Mouse (Mus musculus) neural tube, embryonic 14.5 days (tissue): ENCODE data around the gene Slc4a4. TPM values are rescaled to one million over a fixed set of nuclear protein-coding genes. Genes with fewer than 3 reads are reported as not detected.

Source experiments
- ATAC-seq: fragments of 200-750 bp; cut with Nextera tagmentation; 2 replicates; pipeline ENCODE4 v1.8.0; 2017; ENCODE audit warnings: low read depth, mild to moderate bottlenecking, moderate TSS enrichment, moderate library complexity
- H3K27ac ChIP-seq: fragments of 300-500 bp; sonication (generic); 2 replicates; pipeline ENCODE4 v1.5.1; 2014; ENCODE audit warnings: low read depth, mild to moderate bottlenecking, control low read depth, low read length, moderate library complexity, mixed read lengths
- H3K27me3 ChIP-seq: fragments of 300-500 bp; sonication (generic); 2 replicates; pipeline ENCODE4 v1.6.1; 2014; ENCODE audit warnings: low read length; ENCODE audit not compliant: control insufficient read depth, insufficient read depth
- H3K36me3 ChIP-seq: fragments of 300-500 bp; sonication (generic); 2 replicates; pipeline ENCODE4 v1.6.1; 2014; ENCODE audit warnings: low read length, mixed read lengths; ENCODE audit not compliant: control insufficient read depth, insufficient read depth
- H3K4me1 ChIP-seq: fragments of 300-500 bp; sonication (generic); 2 replicates; pipeline ENCODE4 v1.6.1; 2014; ENCODE audit warnings: low read length; ENCODE audit not compliant: control insufficient read depth, insufficient read depth
- H3K4me2 ChIP-seq: fragments of 300-500 bp; sonication (generic); 2 replicates; pipeline ENCODE4 v1.6.1; 2014; ENCODE audit warnings: mild to moderate bottlenecking, low read depth, low read length, control low read depth
- H3K4me3 ChIP-seq: fragments of 300-500 bp; sonication (generic); 2 replicates; pipeline ENCODE4 v1.5.1; 2014; ENCODE audit warnings: low read depth, low read length, control low read depth, mixed read lengths
- H3K9ac ChIP-seq: fragments of 300-500 bp; sonication (generic); replicated peaks from 2 replicates; pipeline ENCODE4 v1.6.1; 2014; ENCODE audit warnings: low read depth, mild to moderate bottlenecking, control low read depth, low read length, mixed read lengths
- H3K9me3 ChIP-seq: fragments of 300-500 bp; sonication (generic); 2 replicates; pipeline ENCODE4 v1.6.1; 2016; ENCODE audit warnings: low read length; ENCODE audit not compliant: control insufficient read depth
- WGBS: fragments of 180-500 bp; shearing (Covaris S2); extraction: QIAGEN DNeasy Blood & Tissue Kit; methylation state at CpG from one replicate; pipeline ENCODE4 v1.1.7; 2014; 5-methylcytosine and 5-hydroxymethylcytosine counted together
- polyA plus RNA-seq: library from polyadenylated mRNA; unstranded; fragments of >200 nt; fragmentation: Nextera tagmentation; extraction: Ambion mirVana; gene quantifications from 2 replicates; pipeline ENCODE4 v1.2.1, GENCODE M21; 2014

The Slc4a4 gene
- polyA plus RNA-seq, 1 experiment from 2014 or later, result 15.8 TPM

DNA sequence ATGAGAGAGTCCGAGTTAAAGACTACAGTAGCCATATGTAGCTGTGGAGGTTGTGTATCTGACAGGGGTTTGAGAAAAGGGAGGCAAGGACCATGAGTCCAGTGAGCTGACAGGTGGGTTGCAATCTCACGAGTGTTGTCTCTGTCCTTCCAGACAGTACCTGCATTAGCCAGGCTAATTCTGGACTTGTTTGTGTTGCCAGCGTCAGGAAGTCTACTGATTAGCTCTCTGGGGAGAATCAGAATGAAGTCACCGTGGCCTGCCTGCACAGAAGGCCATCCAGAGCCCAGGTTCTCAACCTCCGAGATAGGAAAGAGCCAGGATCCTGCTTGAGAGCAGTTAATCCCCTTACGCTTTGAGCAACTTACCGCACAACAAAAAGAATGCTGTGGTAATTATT is 18.2 kb downstream of the Slc4a4 start:
- Histone ChIP-seq H3K9ac (no peak overlapping the region), H3K27ac (no peak overlapping the region), H3K36me3 (no peaks in the 10 kb centered on the region), H3K4me3 (no peak overlapping the region), H3K9me3 (no peaks in the 10 kb centered on the region), H3K4me2 (no peak overlapping the region), H3K27me3 (no peaks in the 10 kb centered on the region), H3K4me1 (no peaks in the 10 kb centered on the region)
- WGBS, result 85% methylated on average over 7 of the region's 7 CpGs
- ATAC-seq, result no peak

DNA sequence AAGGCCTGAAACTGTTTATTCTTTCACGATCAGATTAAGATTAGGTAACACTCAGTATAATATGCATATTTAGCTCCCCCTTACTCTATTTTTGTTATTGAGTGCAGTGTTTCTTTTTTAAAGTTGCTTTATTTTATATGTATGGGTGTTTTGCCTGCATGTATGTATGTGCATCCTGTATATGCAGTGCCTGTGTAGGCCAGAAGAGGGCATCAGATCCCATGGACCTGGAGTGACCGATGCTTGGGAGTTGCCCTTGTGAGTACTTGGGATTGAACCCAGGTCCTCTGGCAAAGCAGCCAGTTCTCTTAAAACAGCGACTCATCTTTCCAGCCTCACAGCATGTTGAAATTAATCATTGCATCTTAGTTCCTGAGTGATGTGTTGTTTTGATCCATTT is 21.0 kb downstream of the Slc4a4 start:
- WGBS, result 97% methylated on average over 3 of the region's 3 CpGs
- Histone ChIP-seq H3K4me1 (no peaks in the 10 kb centered on the region), H3K36me3 (no peaks in the 10 kb centered on the region), H3K9me3 (no peaks in the 10 kb centered on the region), H3K4me3 (no peak overlapping the region), H3K27ac (no peak overlapping the region), H3K4me2 (no peak overlapping the region), H3K27me3 (no peaks in the 10 kb centered on the region), H3K9ac (no peak overlapping the region)
- no peak for ATAC-seq

DNA sequence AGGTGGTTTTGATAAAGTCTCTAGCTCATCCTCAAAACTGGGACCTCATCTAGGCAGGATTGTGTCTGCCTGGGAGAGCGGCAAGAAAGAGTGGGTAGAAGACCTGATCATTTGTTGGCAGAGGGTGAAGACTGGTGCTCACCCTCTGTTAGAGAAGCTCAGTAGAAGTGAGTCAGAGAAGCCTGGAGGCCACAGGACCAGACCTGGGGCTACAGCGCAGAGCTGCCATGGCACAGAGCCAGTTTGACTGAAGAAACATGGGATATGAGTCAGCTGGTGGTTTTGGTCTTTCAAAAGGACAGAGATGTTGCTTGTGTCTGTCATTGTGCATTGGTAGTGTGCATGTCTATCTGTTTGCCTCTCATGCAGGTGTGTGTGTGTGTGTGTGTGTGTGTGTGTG is 26.0 kb downstream of the Slc4a4 start:
- Histone ChIP-seq H3K9me3 (no peaks in the 10 kb centered on the region), H3K4me1 (no peaks in the 10 kb centered on the region), H3K9ac (no peak overlapping the region), H3K4me2 (no peak overlapping the region), H3K27me3 (no peaks in the 10 kb centered on the region), H3K4me3 (no peak overlapping the region), H3K36me3 (no peaks in the 10 kb centered on the region), H3K27ac (no peak overlapping the region)
- WGBS, result 97% methylated on average over 2 of the region's 2 CpGs
- no peak for ATAC-seq

DNA sequence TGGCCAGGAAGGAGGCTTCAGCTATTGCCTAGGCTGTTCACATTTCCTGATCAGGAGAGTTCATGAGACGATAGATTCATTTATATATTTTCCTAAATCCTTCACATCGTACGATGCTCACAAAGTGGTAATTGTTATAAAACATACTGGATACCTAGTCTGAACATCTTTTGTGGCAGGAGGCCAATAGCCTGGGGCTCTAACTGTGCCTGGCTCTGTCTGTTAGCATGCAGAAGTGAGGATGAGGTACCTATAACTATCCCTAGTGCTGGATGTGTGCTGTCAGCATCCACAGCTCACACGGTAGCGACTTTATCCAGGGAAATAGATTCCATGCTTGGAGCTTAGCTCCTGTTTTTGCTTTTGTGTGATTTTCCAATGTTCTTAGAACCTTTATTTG is 28.5 kb downstream of the Slc4a4 start:
- Histone ChIP-seq H3K27me3 (no peaks in the 10 kb centered on the region), H3K4me3 (no peak overlapping the region), H3K9ac (no peak overlapping the region), H3K36me3 (no peaks in the 10 kb centered on the region), H3K4me1 (no peaks in the 10 kb centered on the region), H3K27ac (no peak overlapping the region), H3K4me2 (no peak overlapping the region), H3K9me3 (no peaks in the 10 kb centered on the region)
- ATAC-seq, result no peak
- 85% methylated on average over 5 of the region's 5 CpGs for WGBS

DNA sequence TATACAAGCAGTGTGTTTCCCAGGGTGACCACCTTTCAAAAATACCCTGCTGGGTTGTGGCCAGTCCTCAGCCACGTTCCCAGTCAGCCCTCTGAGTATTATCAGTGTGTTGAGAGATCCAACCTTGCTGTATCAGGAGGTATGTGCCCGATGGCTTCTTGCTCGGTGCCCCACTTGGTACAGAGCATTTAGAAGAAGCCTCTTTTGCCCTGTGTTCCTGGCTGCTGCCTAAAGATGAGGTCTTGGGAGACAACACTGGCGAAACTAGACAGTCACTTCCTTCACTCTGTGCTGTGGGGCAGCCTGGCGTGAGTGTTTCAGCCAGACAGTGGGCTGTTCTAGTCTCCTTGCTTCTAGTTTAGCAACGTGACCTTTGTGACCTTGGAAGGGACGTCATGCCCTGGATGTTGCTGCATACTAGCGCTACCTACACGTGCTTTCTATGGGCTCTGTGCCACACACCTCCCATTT is 29.9 kb downstream of the Slc4a4 start:
- H3K4me1 ChIP-seq, result no peaks in the 10 kb centered on the region
- no peak overlapping the region for H3K4me2 ChIP-seq
- H3K27ac ChIP-seq, result no peak overlapping the region
- 78% methylated on average over 9 of the region's 9 CpGs for WGBS
- ATAC-seq, result no peak; the same call in 1 of the 2 replicates
- H3K27me3 ChIP-seq, result no peaks in the 10 kb centered on the region
- H3K36me3 ChIP-seq, result no peaks in the 10 kb centered on the region
- H3K4me3 ChIP-seq, result no peak overlapping the region
- no peak overlapping the region for H3K9ac ChIP-seq
- H3K9me3 ChIP-seq, result no peaks in the 10 kb centered on the region

DNA sequence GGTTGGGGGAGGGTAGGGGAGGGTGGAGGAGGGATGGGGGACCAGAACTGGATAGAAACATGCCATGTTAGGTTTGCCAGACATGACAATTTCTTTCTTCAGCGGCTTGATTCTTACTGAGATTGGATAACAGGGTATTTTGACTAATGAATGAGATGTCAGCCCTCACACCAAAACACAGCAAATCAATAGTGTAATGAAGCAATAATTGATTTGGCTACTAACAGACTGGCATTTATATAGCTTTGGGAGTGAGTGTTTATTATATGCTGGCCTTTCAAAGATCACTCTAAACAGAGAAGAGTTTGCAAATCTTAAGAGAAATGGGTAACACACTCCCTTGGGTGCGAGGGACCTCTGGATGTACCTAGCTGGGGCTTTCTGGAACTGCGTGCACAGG is 30.6 kb downstream of the Slc4a4 start:
- no peaks in the 10 kb centered on the region for H3K9me3 ChIP-seq
- no peak for ATAC-seq
- no peaks in the 10 kb centered on the region for H3K27me3 ChIP-seq
- H3K4me3 ChIP-seq, result no peak overlapping the region
- H3K9ac ChIP-seq, result no peak overlapping the region
- H3K36me3 ChIP-seq, result no peaks in the 10 kb centered on the region
- no peak overlapping the region for H3K4me2 ChIP-seq
- H3K27ac ChIP-seq, result no peak overlapping the region
- 84% methylated on average over 3 of the region's 3 CpGs for WGBS
- no peaks in the 10 kb centered on the region for H3K4me1 ChIP-seq

DNA sequence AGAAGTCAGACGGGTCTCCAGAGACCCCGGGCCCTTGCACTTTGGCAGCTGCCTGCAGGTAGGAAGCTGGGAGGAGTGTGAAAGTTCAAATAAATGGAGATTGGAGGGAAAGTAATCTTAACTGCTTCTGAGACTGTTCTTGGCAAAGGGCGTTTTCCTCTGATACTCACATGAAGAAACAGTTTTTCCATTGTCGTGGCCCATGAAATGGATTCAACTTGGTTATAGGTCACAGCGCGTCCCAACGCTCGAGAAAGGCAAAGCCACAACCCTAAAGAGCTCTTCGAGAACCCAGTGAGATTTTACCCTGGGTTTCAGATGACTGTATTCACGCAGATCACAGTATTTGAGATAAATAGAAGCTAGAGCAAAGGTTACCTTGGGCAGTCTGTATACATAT is 31.0 kb downstream of the Slc4a4 start:
- no peaks in the 10 kb centered on the region for H3K4me1 ChIP-seq
- H3K4me3 ChIP-seq, result no peak overlapping the region
- H3K9ac ChIP-seq, result no peak overlapping the region
- H3K27me3 ChIP-seq, result no peaks in the 10 kb centered on the region
- no peak overlapping the region for H3K27ac ChIP-seq
- WGBS, result 84% methylated on average over 10 of the region's 10 CpGs
- H3K9me3 ChIP-seq, result no peaks in the 10 kb centered on the region
- no peak overlapping the region for H3K4me2 ChIP-seq
- ATAC-seq, result no peak
- H3K36me3 ChIP-seq, result no peaks in the 10 kb centered on the region

DNA sequence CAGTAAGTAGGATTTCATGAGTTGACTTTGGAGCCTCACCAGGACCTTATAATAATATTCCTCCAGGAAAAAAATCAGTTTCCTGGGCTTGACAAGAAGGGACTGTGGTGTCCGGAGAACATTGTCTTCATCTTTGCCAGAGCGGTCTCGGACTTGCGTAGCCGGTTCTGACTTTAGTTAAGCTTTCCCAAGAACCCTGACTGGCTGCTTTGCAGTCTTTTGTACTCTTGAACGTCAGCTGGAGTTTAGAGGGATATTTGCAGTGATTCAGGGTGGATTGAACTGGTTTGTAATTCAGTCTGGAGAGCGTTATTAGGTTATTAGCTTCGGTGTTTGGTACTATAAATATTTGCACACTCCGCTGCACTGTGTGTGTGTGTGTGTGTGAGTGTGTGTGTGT is 31.9 kb downstream of the Slc4a4 start:
- Histone ChIP-seq H3K27ac (no peak overlapping the region), H3K27me3 (no peaks in the 10 kb centered on the region), H3K9ac (no peak overlapping the region), H3K36me3 (no peaks in the 10 kb centered on the region), H3K4me2 (no peak overlapping the region), H3K4me1 (no peaks in the 10 kb centered on the region), H3K4me3 (no peak overlapping the region), H3K9me3 (no peaks in the 10 kb centered on the region)
- 82% methylated on average over 9 of the region's 9 CpGs for WGBS
- ATAC-seq, result no peak

DNA sequence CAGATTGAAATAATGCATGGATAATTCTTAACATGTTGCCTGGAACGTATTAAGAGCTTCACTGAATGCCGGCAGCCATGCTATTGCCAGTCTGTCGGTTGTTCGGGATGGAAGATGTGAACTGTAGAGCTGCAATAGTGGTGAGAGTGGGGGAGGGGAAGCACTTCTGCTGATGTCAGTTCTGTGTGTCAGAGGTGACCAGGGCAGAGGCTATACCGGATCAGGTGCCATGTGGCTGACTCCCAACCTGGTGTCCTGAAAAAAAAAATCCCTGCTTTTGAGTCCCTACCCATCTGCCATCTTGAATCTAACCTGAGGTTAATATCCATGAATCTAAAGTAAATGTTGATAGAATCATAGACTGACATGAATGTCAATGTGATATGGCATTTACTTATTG is 39.0 kb downstream of the Slc4a4 start:
- H3K27ac ChIP-seq, result no peak overlapping the region

More for the DNA sequence above, 39.0 kb downstream of the Slc4a4 start:
- Histone ChIP-seq H3K4me1 (0 out of 2 replicates have a peak, but pooled peaks cover 2% of the 10 kb centered on the region), H3K9ac (no peak overlapping the region), H3K36me3 (no peaks in the 10 kb centered on the region), H3K4me2 (no peak overlapping the region), H3K27me3 (no peaks in the 10 kb centered on the region), H3K4me3 (no peak overlapping the region), H3K9me3 (no peaks in the 10 kb centered on the region)
- WGBS, result 96% methylated on average over 5 of the region's 5 CpGs
- ATAC-seq, result no peak
